11 mouse cellular contexts compared by ENCODE assay signal in the genomic region with DNA sequence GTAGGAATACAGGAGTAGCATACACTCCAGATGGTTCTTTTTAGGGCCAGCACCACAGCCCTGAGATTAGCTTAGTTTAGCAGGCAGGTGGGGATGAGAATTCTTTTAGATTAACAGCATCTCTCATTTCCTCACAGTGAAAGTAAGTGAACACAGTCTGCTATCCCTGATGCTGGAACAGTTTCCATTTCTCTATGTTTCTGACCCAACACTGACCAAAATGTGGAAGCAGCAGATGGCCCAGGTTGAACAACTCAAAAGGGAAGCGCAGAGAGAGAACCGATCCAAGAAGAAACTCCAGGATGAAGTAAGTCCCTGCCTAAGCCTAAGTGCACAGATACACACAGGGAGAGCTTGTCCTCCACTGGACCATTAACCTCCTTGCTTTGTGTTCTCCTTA.
"Had no signal": no experiment of that assay in that cellular context is flagged by ENCODE, and none has a peak within 500 bp of the region (broad histone marks: within the 10 kb centered on the region; RNA-seq: fewer than 3 reads in every experiment).

No protein-coding gene starts in this region.

- H3K4me3 ChIP-seq: kidney, embryonic 15.5 days; limb, embryonic 15.5 days; liver, embryonic 12.5 days; lung, embryonic 15.5 days; megakaryocyte, embryonic 14.5 days; midbrain, embryonic 15.5 days; neural tube, embryonic 12.5 days had no signal

- DNase-seq: lung, postnatal 14 days; thymus, postnatal 4 days had no signal

- H3K27ac ChIP-seq: kidney, embryonic 15.5 days; limb, embryonic 15.5 days; liver, embryonic 12.5 days; lung, embryonic 15.5 days; macrophage; midbrain, embryonic 15.5 days; neural tube, embryonic 12.5 days; stomach, postnatal 0 days had no signal
